Mouse (Mus musculus): Measurements from ENCODE around the gene Dscaml1.

DNA sequence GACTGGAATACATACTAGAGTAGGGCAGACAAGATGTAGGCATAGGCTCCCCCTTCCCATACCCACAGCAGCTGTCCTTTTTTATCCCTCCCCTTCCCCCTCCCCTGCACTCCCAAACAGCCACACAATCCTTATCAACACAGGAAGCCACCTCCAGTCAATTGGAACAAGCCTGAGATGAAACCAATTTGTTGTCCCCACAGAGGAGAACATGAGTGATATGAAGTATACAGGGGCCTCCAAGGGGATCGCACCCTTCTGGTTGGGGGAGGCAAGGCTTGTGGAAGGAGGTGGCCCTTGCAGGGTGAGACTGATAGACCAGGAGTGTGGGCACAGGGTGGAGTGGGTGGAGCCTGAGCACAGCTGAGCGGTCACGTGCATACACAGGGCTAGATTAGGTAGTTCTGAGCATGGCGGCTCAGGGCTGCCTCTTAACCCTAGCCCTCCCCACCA is 79.1 kb downstream of the Dscaml1 start:
- TF ChIP-seq POLR2A (IDR thresholded peaks at IDR 0.05; ENCODE audit: low read depth, low read length) (no peak), CTCF (IDR thresholded peaks at IDR 0.05; ENCODE audit: extremely low read depth, insufficient read length, insufficient replicate concordance, low read depth, low read length) (no peak)

Data from small intestine, adult 2 months (tissue).